Mouse (Mus musculus) bone marrow macrophage, adult 2 months (primary cell): ENCODE measurements around the gene Tex29.

ENCODE experiments used
- CTCF ChIP-seq: IDR thresholded peaks from 2 replicates; pipeline ENCODE4 v1.5.1; 2012; ENCODE audit warnings: low read depth, mild to moderate bottlenecking, low read length, moderate library complexity
- POLR2A ChIP-seq: IDR thresholded peaks from 2 replicates; pipeline ENCODE4 v1.6.1; 2012; ENCODE audit warnings: mild to moderate bottlenecking, low read depth, low read length, borderline replicate concordance

DNA sequence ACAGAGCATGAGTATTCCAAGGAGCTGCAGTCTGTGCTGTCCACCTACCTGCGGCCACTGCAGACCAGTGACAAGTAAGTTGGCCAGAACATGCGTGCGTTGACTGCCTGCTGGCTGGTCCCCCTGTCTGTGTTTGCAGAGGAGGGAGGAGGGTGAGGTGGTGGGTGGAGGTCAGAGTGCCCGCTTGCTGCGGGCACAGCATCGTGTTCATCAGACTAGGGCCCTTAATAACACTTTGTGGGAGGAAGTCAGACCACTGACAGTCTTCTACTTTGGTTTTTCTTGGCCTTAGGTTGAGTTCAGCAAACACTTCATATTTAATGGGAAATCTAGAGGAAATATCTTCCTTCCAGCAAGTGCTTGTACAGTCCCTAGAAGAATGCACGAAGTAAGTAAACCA lies 39.8 kb upstream of the Tex29 start:
- no peak for TF ChIP-seq POLR2A
- no peak for TF ChIP-seq CTCF
